Mouse (Mus musculus) limb, embryonic 15.5 days (tissue): Measurements from ENCODE around the gene Iqgap1. TPM values are rescaled to one million over a fixed set of nuclear protein-coding genes. Genes with fewer than 3 reads are reported as not detected.
A peak's percentile ranks its signal among the peaks of the same experiment; 100 is the strongest.
"Not testable (repeated sequence)": the region's sequence is repeated elsewhere in the genome, so short reads cannot be mapped to it uniquely, and the experiment has no call there.

Experiments
- ATAC-seq: fragments of 200-750 bp; cut with Nextera tagmentation; 2 replicates; pipeline ENCODE4 v1.8.0; 2017; ENCODE audit warnings: low read depth, moderate TSS enrichment; ENCODE audit not compliant: insufficient number of reproducible peaks, low FRiP score, low TSS enrichment
- H3K27ac ChIP-seq: fragments of 300-500 bp; sonication (generic); 2 replicates; pipeline ENCODE4 v1.5.1; 2015; ENCODE audit warnings: moderate library complexity, mild to moderate bottlenecking, inconsistent platforms
- H3K27me3 ChIP-seq: fragments of 300-500 bp; sonication (generic); 2 replicates; pipeline ENCODE4 v1.6.1; 2015; ENCODE audit warnings: inconsistent platforms
- H3K36me3 ChIP-seq: fragments of 300-500 bp; sonication (generic); 2 replicates; pipeline ENCODE4 v1.6.1; 2015; ENCODE audit warnings: inconsistent platforms
- H3K4me1 ChIP-seq: fragments of 300-500 bp; sonication (generic); 2 replicates; pipeline ENCODE4 v1.6.1; 2015; ENCODE audit warnings: inconsistent platforms
- H3K4me2 ChIP-seq: fragments of 300-500 bp; sonication (generic); 2 replicates; pipeline ENCODE4 v1.6.1; 2015; ENCODE audit warnings: mild to moderate bottlenecking, inconsistent platforms
- H3K4me3 ChIP-seq: fragments of 300-500 bp; sonication (generic); 2 replicates; pipeline ENCODE4 v1.5.1; 2015; ENCODE audit warnings: mild to moderate bottlenecking, inconsistent platforms
- H3K9ac ChIP-seq: fragments of 300-500 bp; sonication (generic); 2 replicates; pipeline ENCODE4 v1.6.1; 2015; ENCODE audit warnings: inconsistent platforms
- H3K9me3 ChIP-seq: fragments of 300-500 bp; sonication (generic); 2 replicates; pipeline ENCODE4 v1.6.1; 2016; ENCODE audit warnings: inconsistent platforms
- WGBS: fragments of 180-500 bp; shearing (Covaris S2); methylation state at CpG from one replicate; pipeline ENCODE4 v1.1.7; 2015; 5-methylcytosine and 5-hydroxymethylcytosine counted together
- polyA plus RNA-seq: library from polyadenylated mRNA; unstranded; fragments of >200 nt; fragmentation: Nextera tagmentation; extraction: Ambion mirVana; gene quantifications from 2 replicates; pipeline ENCODE4 v1.2.1, GENCODE M21; 2015

The Iqgap1 gene
- polyA plus RNA-seq, 1 experiment from 2014 or later: 103 TPM

DNA sequence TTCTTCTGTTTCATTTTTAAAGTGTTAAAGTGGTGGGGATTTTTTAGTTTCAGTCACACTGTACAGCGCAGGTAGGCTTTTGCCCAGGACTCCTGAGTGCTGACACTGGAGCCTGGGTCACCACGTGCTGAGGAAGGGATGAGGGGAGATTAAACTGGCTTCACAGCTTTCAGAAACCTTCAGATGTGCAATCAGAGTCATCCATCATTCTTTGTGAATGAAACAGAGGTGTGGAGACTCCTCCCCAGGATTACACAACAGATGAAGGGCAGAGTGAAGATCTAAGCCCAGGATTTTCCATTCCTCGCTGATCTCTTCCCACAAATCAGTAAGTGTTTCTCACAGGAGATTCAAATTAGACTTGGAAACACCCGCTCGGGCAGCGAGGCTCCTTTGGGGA is 76.2 kb downstream of the Iqgap1 start:
- no peaks in the 10 kb centered on the region for H3K27me3 ChIP-seq
- no peaks in the 10 kb centered on the region for H3K9me3 ChIP-seq
- H3K36me3 ChIP-seq: peaks cover 78% of the 10 kb centered on the region
- 51% methylated on average over 6 of the region's 6 CpGs for WGBS
- no peak overlapping the region for H3K27ac ChIP-seq
- no peak for ATAC-seq
- H3K4me3 ChIP-seq: no peak overlapping the region
- H3K4me1 ChIP-seq: peaks cover 12% of the 10 kb centered on the region
- H3K9ac ChIP-seq: no peak overlapping the region
- H3K4me2 ChIP-seq: no peak overlapping the region

DNA sequence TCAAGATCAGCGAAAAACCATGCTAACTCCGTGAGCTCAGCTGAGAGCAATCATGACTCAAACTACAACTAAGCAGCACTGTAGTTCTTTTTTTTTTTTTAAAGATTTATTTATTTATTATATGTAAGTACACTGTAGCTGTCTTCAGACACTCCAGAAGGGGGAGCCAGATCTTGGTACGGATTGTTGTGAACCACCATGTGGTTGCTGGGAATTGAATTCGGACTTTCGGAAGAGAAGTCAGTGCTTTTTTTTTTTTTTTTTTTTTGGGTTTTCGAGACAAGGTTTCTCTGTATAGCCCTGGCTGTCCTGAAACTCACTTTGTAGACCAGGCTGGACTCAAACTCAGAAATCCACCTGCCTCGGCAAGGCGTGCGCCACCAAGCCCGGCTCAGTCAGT is 76.7 kb downstream of the Iqgap1 start:
- not testable (repeated sequence) for ATAC-seq, H3K27ac ChIP-seq, H3K4me3 ChIP-seq, H3K9ac ChIP-seq, H3K27me3 ChIP-seq, H3K4me2 ChIP-seq, H3K9me3 ChIP-seq
- WGBS: 91% methylated on average over 10 of the region's 10 CpGs
- Histone ChIP-seq H3K36me3 (peaks cover 81% of the 10 kb centered on the region), H3K4me1 (peaks cover 17% of the 10 kb centered on the region)

DNA sequence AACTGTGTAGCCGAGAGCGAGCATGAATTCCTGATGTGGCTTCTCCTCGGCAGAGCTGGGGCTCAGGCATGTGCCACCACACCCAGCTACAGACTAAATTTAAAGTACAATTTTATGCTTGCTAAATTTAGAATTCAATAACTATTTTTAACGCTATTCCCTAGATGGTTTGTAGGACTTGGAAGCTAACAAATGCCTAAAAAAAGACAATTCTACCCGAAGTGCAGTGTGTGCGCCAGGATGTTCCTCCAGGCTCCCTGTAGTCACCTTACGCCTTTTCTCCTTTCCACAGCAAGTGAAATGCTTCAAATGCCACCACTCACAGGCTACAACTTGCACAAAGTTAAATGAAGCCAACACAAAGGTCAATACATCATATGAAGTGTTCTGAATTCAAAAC is 78.4 kb downstream of the Iqgap1 start:
- H3K27ac ChIP-seq: no peak overlapping the region

DNA sequence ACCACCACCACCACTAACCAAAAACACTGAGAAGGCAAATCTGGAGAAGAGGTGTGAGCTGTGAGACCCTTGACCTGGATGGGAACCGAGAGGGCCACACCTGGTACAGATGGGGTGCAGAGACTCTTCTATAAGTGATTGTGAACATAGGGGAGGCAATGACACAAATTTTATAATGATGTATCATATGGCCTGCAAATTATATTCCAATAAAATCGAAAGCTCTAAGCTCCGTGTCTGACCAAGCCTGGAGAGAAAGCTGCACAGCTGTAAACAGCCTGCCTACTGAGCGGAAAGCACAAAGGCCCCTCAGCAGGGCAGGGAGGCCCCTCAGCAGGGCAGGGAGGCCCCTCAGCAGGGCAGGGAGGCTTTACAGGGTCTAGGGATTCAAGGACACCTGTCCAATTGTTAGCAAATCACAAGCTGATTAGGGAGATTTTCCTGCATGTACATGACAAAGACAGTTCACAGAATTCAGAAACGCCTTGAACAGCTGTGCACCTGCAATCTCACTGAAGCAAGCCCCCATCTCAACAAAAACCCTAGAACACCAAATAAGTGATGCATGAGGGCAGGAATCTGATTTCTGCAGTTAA is 79.5 kb downstream of the Iqgap1 start:
- no peak overlapping the region for H3K27ac ChIP-seq
- no peaks in the 10 kb centered on the region for H3K27me3 ChIP-seq
- WGBS: 40% methylated on average over 5 of the region's 5 CpGs
- no peak overlapping the region for H3K4me2 ChIP-seq
- H3K4me1 ChIP-seq: peaks cover 18% of the 10 kb centered on the region
- no peak overlapping the region for H3K4me3 ChIP-seq
- ATAC-seq: no peak
- no peaks in the 10 kb centered on the region for H3K9me3 ChIP-seq
- H3K9ac ChIP-seq: no peak overlapping the region
- H3K36me3 ChIP-seq: peaks cover 83% of the 10 kb centered on the region

More for the DNA sequence above, 78.4 kb downstream of the Iqgap1 start:
- Histone ChIP-seq H3K36me3 (peaks cover 83% of the 10 kb centered on the region), H3K4me3 (no peak overlapping the region), H3K27me3 (no peaks in the 10 kb centered on the region), H3K4me2 (no peak overlapping the region), H3K4me1 (peaks cover 18% of the 10 kb centered on the region), H3K9me3 (no peaks in the 10 kb centered on the region), H3K9ac (no peak overlapping the region)
- no peak for ATAC-seq
- WGBS: 65% methylated on average over 7 of the region's 7 CpGs

DNA sequence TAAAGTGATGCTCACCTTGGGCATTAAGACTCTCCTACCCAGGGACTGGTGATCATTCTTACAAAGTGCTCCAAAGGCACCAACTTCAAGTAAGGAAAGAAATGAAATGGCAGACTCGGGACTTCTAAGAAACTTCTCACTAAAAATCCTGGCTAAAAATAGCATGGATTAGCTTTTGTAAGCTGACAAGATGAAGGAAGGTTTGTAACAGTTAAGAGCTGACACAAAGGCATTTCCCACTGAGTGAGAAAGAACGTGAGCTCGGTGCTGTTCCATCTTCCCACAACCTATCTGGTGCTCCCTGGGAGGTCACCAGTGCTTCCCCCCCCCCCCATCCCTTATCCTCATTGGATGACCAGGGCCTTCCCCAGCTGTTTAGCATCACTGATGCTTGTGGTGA is 80.0 kb downstream of the Iqgap1 start:
- WGBS: 17% methylated on average over 3 of the region's 3 CpGs
- ATAC-seq: no peak
- peaks cover 79% of the 10 kb centered on the region for H3K36me3 ChIP-seq
- no peak overlapping the region for H3K4me3 ChIP-seq
- H3K4me2 ChIP-seq: no peak overlapping the region
- no peaks in the 10 kb centered on the region for H3K27me3 ChIP-seq
- peaks cover 18% of the 10 kb centered on the region for H3K4me1 ChIP-seq
- no peak overlapping the region for H3K9ac ChIP-seq
- H3K9me3 ChIP-seq: no peaks in the 10 kb centered on the region
- H3K27ac ChIP-seq: peak overlapping the region; percentile 14; the same call in 1 of the 2 replicates

DNA sequence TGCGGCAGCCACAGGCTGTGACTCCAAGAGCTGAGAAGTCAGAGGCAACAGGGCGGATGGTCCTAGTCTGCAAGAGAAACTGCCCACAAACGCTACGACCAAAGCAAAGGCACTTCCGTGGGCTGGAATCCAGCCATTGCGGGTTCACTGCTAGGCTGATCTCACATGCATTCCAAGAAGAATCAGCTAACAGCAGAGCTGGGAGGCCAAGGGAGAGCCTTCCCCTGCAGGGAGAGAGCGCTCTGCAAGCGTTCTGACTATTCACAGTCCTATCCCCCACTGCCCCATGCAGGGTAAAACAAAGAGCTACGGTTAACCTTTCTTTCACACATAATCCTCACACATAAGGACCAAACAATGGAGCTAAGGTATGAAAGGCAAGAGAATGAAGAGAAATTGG is 80.5 kb downstream of the Iqgap1 start:
- peaks cover 80% of the 10 kb centered on the region for H3K36me3 ChIP-seq
- H3K27ac ChIP-seq: peak overlapping the region; percentile 14
- H3K9ac ChIP-seq: no peak overlapping the region
- H3K4me2 ChIP-seq: no peak overlapping the region
- H3K4me1 ChIP-seq: peaks cover 18% of the 10 kb centered on the region
- WGBS: 32% methylated on average over 9 of the region's 9 CpGs
- no peaks in the 10 kb centered on the region for H3K9me3 ChIP-seq
- no peak overlapping the region for H3K4me3 ChIP-seq
- H3K27me3 ChIP-seq: no peaks in the 10 kb centered on the region
- ATAC-seq: no peak

DNA sequence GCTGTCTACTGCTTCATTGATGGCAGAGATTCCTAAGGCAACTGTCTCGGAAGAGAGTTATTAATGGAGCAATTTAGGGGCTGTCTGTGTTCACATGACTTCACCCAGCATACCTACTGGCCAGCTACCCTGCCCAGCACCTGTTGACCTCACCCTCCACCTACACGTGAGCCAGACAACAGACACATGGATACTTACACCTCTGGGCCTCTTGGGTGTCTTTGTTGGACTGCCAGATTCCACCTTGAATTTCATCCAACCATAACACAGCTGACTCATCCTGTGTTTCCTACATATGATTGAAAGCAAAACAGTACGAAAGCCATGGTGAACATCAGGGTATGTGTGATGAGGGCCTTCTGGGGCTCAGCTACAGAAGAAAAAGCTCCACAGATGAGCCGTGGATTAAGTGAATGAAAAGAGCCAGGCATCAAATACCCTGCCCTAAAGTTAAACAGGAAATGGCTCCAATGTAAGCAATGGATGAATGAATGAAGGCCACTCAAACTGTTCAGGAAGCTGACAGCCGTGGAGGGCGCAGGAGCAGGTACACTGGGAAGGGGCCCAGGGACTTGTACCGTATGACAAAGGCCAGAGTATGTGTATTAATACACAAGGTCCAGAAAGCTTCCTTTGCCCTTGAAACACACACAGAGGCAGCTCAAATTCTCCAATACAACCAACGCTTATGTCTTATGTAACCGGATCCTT is 81.7 kb downstream of the Iqgap1 start:
- Histone ChIP-seq H3K4me2 (no peak overlapping the region), H3K4me1 (peaks cover 18% of the 10 kb centered on the region), H3K4me3 (no peak overlapping the region), H3K27me3 (no peaks in the 10 kb centered on the region), H3K9me3 (no peaks in the 10 kb centered on the region), H3K36me3 (peaks cover 81% of the 10 kb centered on the region), H3K27ac (no peak overlapping the region), H3K9ac (no peak overlapping the region)
- no peak for ATAC-seq
- WGBS: 65% methylated on average over 9 of the region's 9 CpGs

DNA sequence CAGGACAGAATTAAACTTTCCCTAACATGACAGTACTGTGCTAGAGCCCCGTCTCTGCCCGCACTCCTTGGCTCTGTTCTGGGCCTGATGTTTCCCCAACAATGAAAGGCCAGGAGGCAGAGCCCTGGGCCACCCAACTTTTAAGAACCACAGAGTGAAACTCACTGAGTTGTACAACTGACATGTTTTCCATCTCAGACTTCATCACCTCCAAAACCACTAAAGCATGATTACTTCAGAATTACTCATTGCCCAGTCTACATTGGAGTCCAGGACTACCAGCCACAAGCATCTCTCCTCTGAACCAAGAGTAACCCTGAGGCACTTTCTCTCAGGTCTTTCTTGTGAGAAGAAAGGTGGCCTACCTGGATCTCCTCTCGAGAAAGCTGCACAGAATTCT is 83.1 kb downstream of the Iqgap1 start:
- H3K27me3 ChIP-seq: no peaks in the 10 kb centered on the region
- ATAC-seq: no peak
- no peak overlapping the region for H3K27ac ChIP-seq
- H3K4me2 ChIP-seq: no peak overlapping the region
- H3K9me3 ChIP-seq: no peaks in the 10 kb centered on the region
- no peak overlapping the region for H3K9ac ChIP-seq
- peaks cover 18% of the 10 kb centered on the region for H3K4me1 ChIP-seq
- WGBS: 93% methylated on average over 3 of the region's 3 CpGs
- peaks cover 80% of the 10 kb centered on the region for H3K36me3 ChIP-seq
- no peak overlapping the region for H3K4me3 ChIP-seq

DNA sequence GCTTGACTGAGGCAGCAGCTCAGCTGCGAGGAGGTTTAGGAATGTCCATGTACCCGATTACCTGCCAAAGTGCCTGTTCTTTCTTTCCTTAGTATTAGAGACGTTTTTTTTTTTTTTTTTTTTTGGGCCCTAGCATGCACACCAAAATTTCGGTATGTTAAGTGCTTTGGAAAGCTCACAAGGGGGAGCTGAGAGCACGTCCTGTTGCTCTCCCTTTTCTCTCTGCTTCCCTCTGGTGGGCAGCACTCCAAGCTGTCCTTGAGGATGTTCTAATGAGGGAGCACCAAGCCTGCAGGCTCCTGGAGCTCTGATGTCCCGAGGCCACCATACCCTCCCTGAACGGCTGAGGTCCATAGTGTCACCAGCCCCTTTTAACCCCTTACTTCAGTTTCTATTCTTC is 84.8 kb downstream of the Iqgap1 start:
- H3K9me3 ChIP-seq: no peaks in the 10 kb centered on the region
- no peak overlapping the region for H3K4me3 ChIP-seq
- H3K36me3 ChIP-seq: peaks cover 88% of the 10 kb centered on the region
- H3K27me3 ChIP-seq: no peaks in the 10 kb centered on the region
- WGBS: 27% methylated on average over 7 of the region's 7 CpGs
- no peak overlapping the region for H3K9ac ChIP-seq
- no peak overlapping the region for H3K27ac ChIP-seq
- ATAC-seq: no peak
- H3K4me1 ChIP-seq: peaks cover 14% of the 10 kb centered on the region
- H3K4me2 ChIP-seq: no peak overlapping the region

DNA sequence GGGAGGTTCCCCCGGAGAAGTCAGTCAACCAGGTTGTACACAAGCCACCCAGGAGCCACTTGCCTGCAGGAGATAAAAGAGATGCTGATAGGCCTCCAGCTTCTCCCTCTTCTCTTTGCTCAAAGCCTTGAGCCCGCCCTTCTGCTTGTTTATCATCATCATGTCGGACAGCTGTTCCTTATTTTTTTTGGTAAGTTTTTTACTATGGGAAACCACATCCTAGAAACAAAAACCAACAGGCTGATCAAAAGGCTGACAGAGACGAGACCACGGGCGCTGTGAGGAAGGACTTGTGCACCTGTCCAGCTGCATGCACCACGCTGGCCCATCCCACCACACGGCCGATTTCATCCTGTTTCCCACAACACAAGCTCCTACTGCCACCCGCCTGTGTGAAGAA is 89.6 kb downstream of the Iqgap1 start:
- H3K4me3 ChIP-seq: no peak overlapping the region
- 75% methylated on average over 10 of the region's 10 CpGs for WGBS
- no peak overlapping the region for H3K4me2 ChIP-seq
- H3K9me3 ChIP-seq: no peaks in the 10 kb centered on the region
- H3K36me3 ChIP-seq: peaks cover 87% of the 10 kb centered on the region
- ATAC-seq: no peak
- no peaks in the 10 kb centered on the region for H3K27me3 ChIP-seq
- no peaks in the 10 kb centered on the region for H3K4me1 ChIP-seq
- H3K9ac ChIP-seq: no peak overlapping the region
- no peak overlapping the region for H3K27ac ChIP-seq

DNA sequence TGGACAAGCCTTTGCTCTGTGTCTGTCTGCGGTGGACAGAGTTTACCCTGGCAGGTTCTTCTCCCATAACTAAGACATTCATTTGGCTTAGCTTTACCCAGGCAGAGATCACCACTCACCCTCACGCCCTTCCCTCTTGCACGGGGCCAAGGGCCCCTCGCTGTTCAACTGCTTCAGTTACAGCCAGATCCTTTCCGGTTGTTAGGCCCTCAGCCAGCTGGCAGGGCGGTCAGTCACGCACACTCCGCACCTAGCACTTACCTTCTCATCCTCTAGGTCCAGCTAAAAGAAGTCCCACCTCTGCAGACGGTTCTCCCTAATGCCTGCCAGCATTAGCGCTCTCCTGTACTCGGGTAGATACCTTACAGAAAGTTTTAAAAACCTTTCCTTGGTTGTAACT is 92.8 kb downstream of the Iqgap1 start:
- H3K9ac ChIP-seq: no peak overlapping the region
- H3K4me3 ChIP-seq: no peak overlapping the region
- no peaks in the 10 kb centered on the region for H3K27me3 ChIP-seq
- no peaks in the 10 kb centered on the region for H3K4me1 ChIP-seq
- no peak for ATAC-seq
- 71% methylated on average over 11 of the region's 11 CpGs for WGBS
- H3K9me3 ChIP-seq: no peaks in the 10 kb centered on the region
- H3K36me3 ChIP-seq: peaks cover 85% of the 10 kb centered on the region
- H3K4me2 ChIP-seq: no peak overlapping the region
- no peak overlapping the region for H3K27ac ChIP-seq

DNA sequence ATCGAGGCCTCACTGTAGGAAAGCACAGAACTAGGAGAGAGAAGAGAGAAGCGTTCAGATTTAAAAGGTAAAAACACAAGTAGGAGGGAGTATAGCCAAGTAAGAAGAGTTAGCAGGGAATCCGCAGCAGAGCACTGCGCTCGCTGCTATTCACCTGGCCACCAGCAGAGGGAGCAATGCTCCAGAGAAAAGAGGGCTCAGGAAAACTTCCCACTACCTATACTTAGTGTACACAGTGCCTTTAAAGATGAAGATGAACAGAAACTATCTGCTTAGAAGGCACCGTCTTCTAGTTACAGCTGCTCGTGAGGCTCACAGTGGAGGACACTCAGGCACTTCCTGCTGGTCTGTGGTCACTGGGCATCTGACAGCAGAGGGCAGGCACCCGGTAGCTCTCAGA is 96.1 kb downstream of the Iqgap1 start:
- Histone ChIP-seq H3K4me3 (no peak overlapping the region), H3K27ac (no peak overlapping the region), H3K9ac (no peak overlapping the region), H3K9me3 (no peaks in the 10 kb centered on the region), H3K27me3 (no peaks in the 10 kb centered on the region), H3K4me2 (no peak overlapping the region), H3K4me1 (no peaks in the 10 kb centered on the region), H3K36me3 (peaks cover 86% of the 10 kb centered on the region)
- WGBS: 24% methylated on average over 8 of the region's 8 CpGs
- ATAC-seq: no peak
